Mouse (Mus musculus) midbrain, embryonic 10.5 days (tissue): Measurements from ENCODE around the gene Sec14l4. TPM values are rescaled to one million over a fixed set of nuclear protein-coding genes. Genes with fewer than 3 reads are reported as not detected.

Experiments used
- DNase-seq: peaks from one replicate; pipeline ENCODE4 v3.0.0-alpha.2; 2017; ENCODE audit warnings: low spot score
- H3K27ac ChIP-seq: fragments of 300-500 bp; sonication (generic); replicated peaks from 2 replicates; pipeline ENCODE4 v1.5.1; 2016; ENCODE audit warnings: mild to moderate bottlenecking
- H3K27me3 ChIP-seq: fragments of 300-500 bp; sonication (generic); 2 replicates; pipeline ENCODE4 v1.6.1; 2016; ENCODE audit warnings: low read depth, mild to moderate bottlenecking; ENCODE audit not compliant: poor library complexity, severe bottlenecking
- H3K36me3 ChIP-seq: fragments of 300-500 bp; sonication (generic); 2 replicates; pipeline ENCODE4 v1.6.1; 2016; ENCODE audit warnings: mild to moderate bottlenecking, moderate library complexity
- H3K4me1 ChIP-seq: fragments of 300-500 bp; sonication (generic); 2 replicates; pipeline ENCODE4 v1.6.1; 2016
- H3K4me3 ChIP-seq: fragments of 300-500 bp; sonication (generic); 2 replicates; pipeline ENCODE4 v1.5.1; 2016; ENCODE audit warnings: mild to moderate bottlenecking, moderate library complexity
- H3K9me3 ChIP-seq: fragments of 300-500 bp; sonication (generic); replicated peaks from 2 replicates; pipeline ENCODE4 v1.6.1; 2016; ENCODE audit warnings: mild to moderate bottlenecking
- WGBS: fragments of 180-500 bp; shearing (Covaris S2); methylation state at CpG from one replicate; pipeline ENCODE4 v1.1.7; 2016; 5-methylcytosine and 5-hydroxymethylcytosine counted together
- polyA plus RNA-seq: library from polyadenylated mRNA; unstranded; fragments of >200 nt; fragmentation: Nextera tagmentation; extraction: Ambion mirVana; gene quantifications from 2 replicates; pipeline ENCODE4 v1.2.1, GENCODE M21; 2016

Gene Sec14l4
- polyA plus RNA-seq, 1 experiment from 2014 or later: not detected

GRCm38 (mm10) chr11:4062523-4062922, 31.3 kb downstream of the Sec14l4 start:
- no peaks in the 10 kb centered on the region for H3K36me3 ChIP-seq
- no peak overlapping the region for H3K4me3 ChIP-seq
- H3K27ac ChIP-seq: no peak overlapping the region
- H3K27me3 ChIP-seq: no peaks in the 10 kb centered on the region
- no peaks in the 10 kb centered on the region for H3K4me1 ChIP-seq
- 90% methylated on average over 4 of the region's 4 CpGs for WGBS
- H3K9me3 ChIP-seq: no peaks in the 10 kb centered on the region
- DNase-seq: no peak

- Histone ChIP-seq H3K27me3 (no peaks in the 10 kb centered on the region), H3K36me3 (no peaks in the 10 kb centered on the region), H3K9me3 (no peaks in the 10 kb centered on the region), H3K4me1 (no peaks in the 10 kb centered on the region), H3K27ac (no peak overlapping the region), H3K4me3 (no peak overlapping the region)
- DNase-seq: no peak
- whole genome bisulfite sequencing: 45% methylated on average over 6 of the region's 6 CpGs
These were observed 31.7 kb downstream of the Sec14l4 start for GRCm38 (mm10) chr11:4062981-4063380.

- Histone ChIP-seq H3K9me3 (no peaks in the 10 kb centered on the region), H3K27me3 (no peaks in the 10 kb centered on the region), H3K27ac (no peak within 1 kb of the TSS), H3K4me3 (no peak within 1 kb of the TSS), H3K4me1 (no peaks in the 10 kb centered on the region), H3K36me3 (no peaks in the 10 kb centered on the region)
- WGBS: 71% methylated on average over 5 of the region's 5 CpGs
- no peak for DNase-seq
These were observed 33.4 kb downstream of the Sec14l4 start, which contains the start of gene Sec14l3 for GRCm38 (mm10) chr11:4064627-4065122. Gene Sec14l3 (plus strand): TSS chr11:4064841.

- H3K36me3 ChIP-seq: no peaks in the 10 kb centered on the region
- no peak overlapping the region for H3K4me3 ChIP-seq
- no peak for DNase-seq
- H3K27me3 ChIP-seq: no peaks in the 10 kb centered on the region
- H3K9me3 ChIP-seq: no peaks in the 10 kb centered on the region
- WGBS: 82% methylated on average over 1 of the region's 1 CpGs
- H3K4me1 ChIP-seq: no peaks in the 10 kb centered on the region
- no peak overlapping the region for H3K27ac ChIP-seq
These were observed 38.4 kb downstream of the Sec14l4 start for GRCm38 (mm10) chr11:4069664-4070063.

- Histone ChIP-seq H3K36me3 (no peaks in the 10 kb centered on the region), H3K27me3 (no peaks in the 10 kb centered on the region), H3K4me1 (no peaks in the 10 kb centered on the region), H3K4me3 (no peak overlapping the region), H3K27ac (no peak overlapping the region), H3K9me3 (no peaks in the 10 kb centered on the region)
- WGBS: 16% methylated on average over 8 of the region's 8 CpGs
- DNase-seq: peak; percentile 49
These were observed 45.4 kb downstream of the Sec14l4 start for GRCm38 (mm10) chr11:4076633-4077032.

- H3K36me3 ChIP-seq: no peaks in the 10 kb centered on the region
- no peaks in the 10 kb centered on the region for H3K9me3 ChIP-seq
- H3K4me3 ChIP-seq: no peak overlapping the region
- no peaks in the 10 kb centered on the region for H3K27me3 ChIP-seq
- no peak for DNase-seq
- 90% methylated on average over 7 of the region's 7 CpGs for WGBS
- H3K4me1 ChIP-seq: no peaks in the 10 kb centered on the region
- no peak overlapping the region for H3K27ac ChIP-seq
These were observed 47.1 kb downstream of the Sec14l4 start for GRCm38 (mm10) chr11:4078267-4078933.

GRCm38 (mm10) chr11:4080219-4080618, 49.0 kb downstream of the Sec14l4 start:
- Histone ChIP-seq H3K4me3 (no peak overlapping the region), H3K4me1 (peaks cover 3% of the 10 kb centered on the region; the same call in 1 of the 2 replicates), H3K36me3 (no peaks in the 10 kb centered on the region), H3K27ac (no peak overlapping the region), H3K27me3 (no peaks in the 10 kb centered on the region), H3K9me3 (no peaks in the 10 kb centered on the region)
- DNase-seq: peak; percentile 58
- WGBS: 17% methylated on average over 4 of the region's 4 CpGs

- DNase-seq: peak; percentile 60
- Histone ChIP-seq H3K27me3 (no peaks in the 10 kb centered on the region), H3K4me3 (no peak overlapping the region), H3K27ac (no peak overlapping the region), H3K36me3 (no peaks in the 10 kb centered on the region), H3K4me1 (peaks cover 3% of the 10 kb centered on the region; the same call in 1 of the 2 replicates), H3K9me3 (no peaks in the 10 kb centered on the region)
- 33% methylated on average over 5 of the region's 5 CpGs for WGBS
These were observed 52.2 kb downstream of the Sec14l4 start for GRCm38 (mm10) chr11:4083316-4084078.

- no peaks in the 10 kb centered on the region for H3K27me3 ChIP-seq
- WGBS: 82% methylated on average over 1 of the region's 1 CpGs
- H3K4me1 ChIP-seq: peaks cover 3% of the 10 kb centered on the region; the same call in 1 of the 2 replicates
- no peak for DNase-seq
- no peak overlapping the region for H3K4me3 ChIP-seq
- no peak overlapping the region for H3K27ac ChIP-seq
- H3K9me3 ChIP-seq: peaks cover 6% of the 10 kb centered on the region; the same call in 1 of the 2 replicates
- peaks cover 8% of the 10 kb centered on the region for H3K36me3 ChIP-seq
These were observed 55.0 kb downstream of the Sec14l4 start for GRCm38 (mm10) chr11:4086246-4086645.

GRCm38 (mm10) chr11:4087267-4087666, 56.0 kb downstream of the Sec14l4 start:
- H3K36me3 ChIP-seq: peaks cover 18% of the 10 kb centered on the region
- WGBS: 72% methylated on average over 2 of the region's 2 CpGs
- no peaks in the 10 kb centered on the region for H3K27me3 ChIP-seq
- H3K4me3 ChIP-seq: no peak overlapping the region
- H3K4me1 ChIP-seq: peaks cover 3% of the 10 kb centered on the region; the same call in 1 of the 2 replicates
- no peak for DNase-seq
- H3K27ac ChIP-seq: no peak overlapping the region
- H3K9me3 ChIP-seq: peaks cover 6% of the 10 kb centered on the region; the same call in 1 of the 2 replicates

- no peak for DNase-seq
- Histone ChIP-seq H3K27ac (no peak overlapping the region), H3K4me3 (peak overlapping the region; percentile 69), H3K36me3 (peaks cover 26% of the 10 kb centered on the region), H3K4me1 (peaks cover 40% of the 10 kb centered on the region), H3K9me3 (peaks cover 6% of the 10 kb centered on the region; the same call in 1 of the 2 replicates), H3K27me3 (no peaks in the 10 kb centered on the region)
- 90% methylated on average over 18 of the region's 18 CpGs for WGBS
These were observed 62.5 kb downstream of the Sec14l4 start for GRCm38 (mm10) chr11:4093459-4094377.
